Mouse (Mus musculus) intestine, postnatal 0 days (tissue): ENCODE results near the gene Actl7a. TPM values are rescaled to one million over a fixed set of nuclear protein-coding genes. Genes with fewer than 3 reads are reported as not detected.

ENCODE experiments used
- ATAC-seq: fragments of 200-750 bp; cut with Nextera tagmentation; 2 replicates; pipeline ENCODE4 v1.8.0; 2017; ENCODE audit warnings: mild to moderate bottlenecking, moderate TSS enrichment, moderate library complexity
- H3K27ac ChIP-seq: fragments of 300-500 bp; sonication (generic); 2 replicates; pipeline ENCODE4 v1.5.1; 2014; ENCODE audit warnings: mild to moderate bottlenecking, low read depth, low read length, moderate library complexity
- H3K27me3 ChIP-seq: fragments of 300-500 bp; sonication (generic); replicated peaks from 2 replicates; pipeline ENCODE4 v1.6.1; 2014; ENCODE audit warnings: low read length, mixed read lengths; ENCODE audit not compliant: control insufficient read depth, insufficient read depth
- H3K36me3 ChIP-seq: fragments of 300-500 bp; sonication (generic); 2 replicates; pipeline ENCODE4 v1.6.1; 2014; ENCODE audit warnings: mild to moderate bottlenecking, moderate library complexity; ENCODE audit not compliant: control insufficient read depth, insufficient read depth
- H3K4me1 ChIP-seq: fragments of 300-500 bp; sonication (generic); replicated peaks from 2 replicates; pipeline ENCODE4 v1.6.1; 2014; ENCODE audit warnings: antibody characterized with exemption, low read length, mixed read lengths; ENCODE audit not compliant: control insufficient read depth, insufficient read depth
- H3K4me2 ChIP-seq: fragments of 300-500 bp; sonication (generic); replicated peaks from 2 replicates; pipeline ENCODE4 v1.6.1; 2014; ENCODE audit warnings: low read depth, mild to moderate bottlenecking, moderate library complexity
- H3K4me3 ChIP-seq: fragments of 300-500 bp; sonication (generic); 2 replicates; pipeline ENCODE4 v1.5.1; 2014; ENCODE audit warnings: low read depth, low read length
- H3K9ac ChIP-seq: fragments of 300-500 bp; sonication (generic); 2 replicates; pipeline ENCODE4 v1.6.1; 2014; ENCODE audit warnings: mild to moderate bottlenecking, low read depth, low read length
- H3K9me3 ChIP-seq: fragments of 300-500 bp; sonication (generic); 2 replicates; pipeline ENCODE4 v1.6.1; 2016; ENCODE audit warnings: mixed run types; ENCODE audit not compliant: control insufficient read depth
- CTCF ChIP-seq: sonication (generic); IDR thresholded peaks from 2 replicates; pipeline ENCODE4 v1.5.1; 2016; ENCODE audit warnings: low read depth, mild to moderate bottlenecking, control low read depth, antibody characterized with exemption, moderate library complexity
- WGBS: fragments of 180-500 bp; shearing (Covaris S2); extraction: QIAGEN DNeasy Blood & Tissue Kit; methylation state at CpG from one replicate; pipeline ENCODE4 v1.1.7; 2014; 5-methylcytosine and 5-hydroxymethylcytosine counted together
- polyA plus RNA-seq: library from polyadenylated mRNA; unstranded; fragments of >200 nt; fragmentation: Nextera tagmentation; extraction: Ambion mirVana; gene quantifications from 2 replicates; pipeline ENCODE4 v1.2.1, GENCODE M21; 2015

Actl7a gene
- not detected in 2 replicates for polyA plus RNA-seq

GRCm38 (mm10) chr4:56743363-56744195 lies at the start of gene Actl7a:
Actl7a (plus strand) TSS chr4:56743413.
- H3K4me3 ChIP-seq: no peak within 1 kb of the TSS
- no peaks in the 10 kb centered on the region for H3K27me3 ChIP-seq
- WGBS: 97% methylated on average over 21 of the region's 21 CpGs
- H3K36me3 ChIP-seq: peaks cover 11% of the 10 kb centered on the region; the same call in 1 of the 2 replicates
- H3K4me1 ChIP-seq: no peaks in the 10 kb centered on the region
- H3K27ac ChIP-seq: no peak within 1 kb of the TSS
- no peak for ATAC-seq
- H3K9me3 ChIP-seq: no peaks in the 10 kb centered on the region
- H3K9ac ChIP-seq: no peak within 1 kb of the TSS
- TF ChIP-seq CTCF: no peak
- no peak within 1 kb of the TSS for H3K4me2 ChIP-seq

- no peak overlapping the region for H3K9ac ChIP-seq
- TF ChIP-seq CTCF: no peak
- no peaks in the 10 kb centered on the region for H3K9me3 ChIP-seq
- H3K27ac ChIP-seq: no peak overlapping the region
- WGBS: 79% methylated on average over 7 of the region's 7 CpGs
- no peak overlapping the region for H3K4me3 ChIP-seq
- no peak for ATAC-seq
- no peak overlapping the region for H3K4me2 ChIP-seq
- H3K4me1 ChIP-seq: no peaks in the 10 kb centered on the region
- H3K36me3 ChIP-seq: no peaks in the 10 kb centered on the region
- H3K27me3 ChIP-seq: no peaks in the 10 kb centered on the region
These were observed 46.8 kb upstream of the Actl7a start for GRCm38 (mm10) chr4:56696401-56696800.

- Histone ChIP-seq H3K27ac (no peak overlapping the region), H3K36me3 (no peaks in the 10 kb centered on the region), H3K4me2 (no peak overlapping the region), H3K4me1 (no peaks in the 10 kb centered on the region), H3K9ac (no peak overlapping the region), H3K27me3 (no peaks in the 10 kb centered on the region), H3K9me3 (no peaks in the 10 kb centered on the region), H3K4me3 (no peak overlapping the region)
- no peak for ATAC-seq
- no peak for TF ChIP-seq CTCF
- 41% methylated on average over 5 of the region's 5 CpGs for WGBS
These were observed 44.5 kb upstream of the Actl7a start for GRCm38 (mm10) chr4:56698671-56699070.

- Histone ChIP-seq H3K27me3 (no peaks in the 10 kb centered on the region), H3K9ac (no peak overlapping the region; the same call in 1 of the 2 replicates), H3K36me3 (no peaks in the 10 kb centered on the region), H3K4me2 (no peak overlapping the region), H3K4me3 (no peak overlapping the region), H3K27ac (no peak overlapping the region), H3K4me1 (no peaks in the 10 kb centered on the region), H3K9me3 (no peaks in the 10 kb centered on the region)
- ATAC-seq: no peak
- TF ChIP-seq CTCF: no peak
- 42% methylated on average over 10 of the region's 10 CpGs for WGBS
These were observed 41.0 kb upstream of the Actl7a start for GRCm38 (mm10) chr4:56702234-56702633.

GRCm38 (mm10) chr4:56713155-56713554 lies 30.1 kb upstream of the Actl7a start:
- H3K27me3 ChIP-seq: no peaks in the 10 kb centered on the region
- no peak overlapping the region for H3K4me3 ChIP-seq
- H3K9me3 ChIP-seq: no peaks in the 10 kb centered on the region
- 90% methylated on average over 3 of the region's 3 CpGs for WGBS
- H3K9ac ChIP-seq: no peak overlapping the region
- no peak overlapping the region for H3K4me2 ChIP-seq
- no peak for ATAC-seq
- no peaks in the 10 kb centered on the region for H3K4me1 ChIP-seq
- no peak for TF ChIP-seq CTCF
- H3K36me3 ChIP-seq: no peaks in the 10 kb centered on the region
- H3K27ac ChIP-seq: no peak overlapping the region

GRCm38 (mm10) chr4:56716801-56717200 lies 26.4 kb upstream of the Actl7a start:
- no peaks in the 10 kb centered on the region for H3K27me3 ChIP-seq
- no peak overlapping the region for H3K27ac ChIP-seq
- H3K4me1 ChIP-seq: no peaks in the 10 kb centered on the region
- no peak for ATAC-seq
- H3K36me3 ChIP-seq: no peaks in the 10 kb centered on the region
- WGBS: 59% methylated on average over 5 of the region's 5 CpGs
- H3K9ac ChIP-seq: no peak overlapping the region
- H3K4me2 ChIP-seq: no peak overlapping the region
- no peak for TF ChIP-seq CTCF
- H3K9me3 ChIP-seq: no peaks in the 10 kb centered on the region
- no peak overlapping the region for H3K4me3 ChIP-seq
